Mouse (Mus musculus) heart, embryonic 15.5 days (tissue): ENCODE measurements around the gene Rgs4. TPM values are rescaled to one million over a fixed set of nuclear protein-coding genes. Genes with fewer than 3 reads are reported as not detected.

Experiments
- ATAC-seq: fragments of 200-750 bp; cut with Nextera tagmentation; replicated peaks from 2 replicates; pipeline ENCODE4 v1.8.0; 2017; ENCODE audit warnings: low read depth, moderate TSS enrichment; ENCODE audit not compliant: insufficient number of reproducible peaks, insufficient read depth, low FRiP score
- H3K27ac ChIP-seq: fragments of 300-500 bp; sonication (generic); 2 replicates; pipeline ENCODE4 v1.5.1; 2015; ENCODE audit warnings: mild to moderate bottlenecking, inconsistent platforms
- H3K27me3 ChIP-seq: fragments of 300-500 bp; sonication (generic); 2 replicates; pipeline ENCODE4 v1.6.1; 2015; ENCODE audit warnings: inconsistent platforms
- H3K36me3 ChIP-seq: fragments of 300-500 bp; sonication (generic); 2 replicates; pipeline ENCODE4 v1.6.1; 2015; ENCODE audit warnings: mild to moderate bottlenecking, inconsistent platforms
- H3K4me1 ChIP-seq: fragments of 300-500 bp; sonication (generic); replicated peaks from 2 replicates; pipeline ENCODE4 v1.6.1; 2015; ENCODE audit warnings: inconsistent platforms
- H3K4me2 ChIP-seq: fragments of 300-500 bp; sonication (generic); 2 replicates; pipeline ENCODE4 v1.6.1; 2015; ENCODE audit warnings: inconsistent platforms, mild to moderate bottlenecking, moderate library complexity
- H3K4me3 ChIP-seq: fragments of 300-500 bp; sonication (generic); 2 replicates; pipeline ENCODE4 v1.5.1; 2015; ENCODE audit warnings: mild to moderate bottlenecking, inconsistent platforms
- H3K9ac ChIP-seq: fragments of 300-500 bp; sonication (generic); 2 replicates; pipeline ENCODE4 v1.6.1; 2015; ENCODE audit warnings: mild to moderate bottlenecking, inconsistent platforms
- H3K9me3 ChIP-seq: fragments of 300-500 bp; sonication (generic); replicated peaks from 2 replicates; pipeline ENCODE4 v1.6.1; 2016; ENCODE audit warnings: inconsistent platforms
- WGBS: fragments of 180-500 bp; shearing (Covaris S2); methylation state at CpG from one replicate; pipeline ENCODE4 v1.1.7; 2015; ENCODE audit warnings: mixed read lengths; 5-methylcytosine and 5-hydroxymethylcytosine counted together
- polyA plus RNA-seq: library from polyadenylated mRNA; unstranded; fragments of >200 nt; fragmentation: Nextera tagmentation; extraction: Ambion mirVana; gene quantifications from 2 replicates; pipeline ENCODE4 v1.2.1, GENCODE M21; 2015

Gene Rgs4
- 4.6 and 12.9 TPM in 2 replicates for polyA plus RNA-seq

DNA sequence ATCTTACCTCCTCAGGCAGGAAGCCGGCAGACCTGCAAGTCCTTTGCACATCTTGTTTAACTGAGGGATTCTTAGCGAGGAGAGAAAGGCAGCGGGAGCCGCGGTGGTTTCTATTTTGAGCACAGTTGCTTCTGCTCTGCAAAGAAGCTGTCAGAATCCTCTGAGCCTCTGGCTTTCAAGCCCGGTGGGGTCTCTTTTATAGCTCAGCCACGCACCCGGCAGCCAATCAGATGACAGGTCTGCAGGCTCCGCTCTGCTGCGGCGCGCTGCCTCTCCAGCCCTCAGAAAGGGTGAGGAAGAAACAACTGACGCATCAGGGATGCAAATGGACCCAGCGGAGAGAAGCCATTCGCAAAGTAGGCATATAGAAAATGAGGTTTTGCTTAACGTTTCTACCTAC, at the start of gene Rgs4:
Rgs4 (minus strand) TSS at position 170 of the 400 bp plus-strand sequence.
- 0% methylated on average over 16 of the region's 16 CpGs for whole genome bisulfite sequencing
- peak within 1 kb of the TSS; percentile 19; the same call in 1 of the 2 replicates for H3K9ac ChIP-seq
- ATAC-seq, result peak; percentile 85

GRCm38 (mm10) chr1:169792437-169792836, 45.0 kb upstream of the Rgs4 start:
- H3K9ac ChIP-seq, result no peak overlapping the region
- no peaks in the 10 kb centered on the region for H3K36me3 ChIP-seq
- H3K4me2 ChIP-seq, result no peak overlapping the region
- no peak overlapping the region for H3K27ac ChIP-seq
- H3K9me3 ChIP-seq, result no peaks in the 10 kb centered on the region
- 78% methylated on average over 5 of the region's 5 CpGs for WGBS
- no peak for ATAC-seq
- H3K4me1 ChIP-seq, result no peaks in the 10 kb centered on the region
- no peak overlapping the region for H3K4me3 ChIP-seq
- no peaks in the 10 kb centered on the region for H3K27me3 ChIP-seq

More for the DNA sequence above, at the start of gene Rgs4:
- H3K4me3 ChIP-seq, result peak within 1 kb of the TSS; percentile 44
- H3K4me1 ChIP-seq, result peaks cover 7% of the 10 kb centered on the region
- H3K9me3 ChIP-seq, result no peaks in the 10 kb centered on the region
- H3K27me3 ChIP-seq, result peaks cover 26% of the 10 kb centered on the region; the same call in 1 of the 2 replicates
- no peak within 1 kb of the TSS for H3K27ac ChIP-seq
- no peaks in the 10 kb centered on the region for H3K36me3 ChIP-seq
- peak within 1 kb of the TSS; percentile 67 for H3K4me2 ChIP-seq

DNA sequence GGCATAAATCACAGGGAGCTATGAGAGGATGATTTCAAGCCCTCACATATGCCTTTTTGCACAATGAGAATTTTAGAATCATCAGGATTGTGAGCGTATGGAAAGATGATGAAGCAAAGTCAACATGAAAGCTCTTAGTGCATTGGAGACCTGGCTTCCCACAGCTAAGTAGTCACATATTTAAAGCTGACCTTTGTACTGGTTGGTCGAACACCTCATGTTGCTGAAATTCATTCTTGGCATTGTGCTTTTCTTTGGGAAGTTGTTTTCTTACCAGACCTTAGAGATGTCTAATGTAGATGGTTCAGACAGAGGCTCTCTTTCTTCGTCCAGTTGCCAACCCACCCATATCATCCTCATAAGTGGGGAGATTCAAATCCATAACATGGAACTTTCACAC, 38.5 kb upstream of the Rgs4 start:
- H3K4me1 ChIP-seq, result no peaks in the 10 kb centered on the region
- ATAC-seq, result no peak
- H3K36me3 ChIP-seq, result no peaks in the 10 kb centered on the region
- H3K4me2 ChIP-seq, result no peak overlapping the region
- H3K27me3 ChIP-seq, result no peaks in the 10 kb centered on the region
- 79% methylated on average over 3 of the region's 3 CpGs for WGBS
- H3K27ac ChIP-seq, result no peak overlapping the region
- H3K9ac ChIP-seq, result no peak overlapping the region
- no peaks in the 10 kb centered on the region for H3K9me3 ChIP-seq
- H3K4me3 ChIP-seq, result no peak overlapping the region

- Histone ChIP-seq H3K4me3 (no peak overlapping the region), H3K27ac (no peak overlapping the region), H3K9ac (no peak overlapping the region), H3K27me3 (no peaks in the 10 kb centered on the region), H3K4me2 (no peak overlapping the region), H3K9me3 (no peaks in the 10 kb centered on the region), H3K36me3 (no peaks in the 10 kb centered on the region), H3K4me1 (no peaks in the 10 kb centered on the region)
- no peak for ATAC-seq
- WGBS, result 67% methylated on average over 7 of the region's 7 CpGs
Measured at GRCm38 (mm10) chr1:169776566-169776965, 29.1 kb upstream of the Rgs4 start.

GRCm38 (mm10) chr1:169764619-169764955, 17.1 kb upstream of the Rgs4 start:
- Histone ChIP-seq H3K36me3 (no peaks in the 10 kb centered on the region), H3K9me3 (no peaks in the 10 kb centered on the region), H3K4me2 (no peak overlapping the region), H3K27me3 (no peaks in the 10 kb centered on the region), H3K4me1 (no peaks in the 10 kb centered on the region), H3K9ac (no peak overlapping the region), H3K4me3 (no peak overlapping the region), H3K27ac (no peak overlapping the region)
- ATAC-seq, result no peak
- 73% methylated on average over 2 of the region's 2 CpGs for WGBS

GRCm38 (mm10) chr1:169763858-169764618, 16.6 kb upstream of the Rgs4 start:
- H3K27me3 ChIP-seq, result no peaks in the 10 kb centered on the region
- H3K36me3 ChIP-seq, result no peaks in the 10 kb centered on the region
- no peaks in the 10 kb centered on the region for H3K9me3 ChIP-seq
- H3K27ac ChIP-seq, result no peak overlapping the region
- no peak for ATAC-seq
- no peak overlapping the region for H3K9ac ChIP-seq
- no peak overlapping the region for H3K4me2 ChIP-seq
- H3K4me3 ChIP-seq, result no peak overlapping the region
- no peaks in the 10 kb centered on the region for H3K4me1 ChIP-seq
- WGBS, result 85% methylated on average over 9 of the region's 9 CpGs

DNA sequence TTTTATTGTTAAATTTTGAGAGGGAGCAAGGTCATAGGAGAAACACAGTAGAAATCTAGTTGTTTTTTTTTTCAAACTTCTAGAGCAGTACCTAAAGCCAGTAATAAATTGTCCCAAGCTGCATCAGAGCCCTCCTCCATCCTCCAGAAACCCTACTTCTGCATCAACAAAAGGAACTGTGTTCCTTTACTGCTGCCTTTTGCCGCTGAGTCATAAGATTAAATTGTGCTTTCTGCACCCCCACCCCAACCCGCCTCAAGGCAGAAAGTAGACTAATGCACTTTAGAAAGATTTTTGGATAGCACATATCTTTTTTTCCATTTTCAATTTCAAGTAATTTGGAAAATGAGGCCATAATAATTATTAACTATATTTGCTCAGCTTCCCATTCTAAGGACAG, 15.1 kb upstream of the Rgs4 start:
- no peaks in the 10 kb centered on the region for H3K9me3 ChIP-seq
- 80% methylated on average over 2 of the region's 2 CpGs for WGBS
- no peaks in the 10 kb centered on the region for H3K27me3 ChIP-seq
- no peaks in the 10 kb centered on the region for H3K36me3 ChIP-seq
- no peak overlapping the region for H3K4me3 ChIP-seq
- no peaks in the 10 kb centered on the region for H3K4me1 ChIP-seq
- no peak overlapping the region for H3K27ac ChIP-seq
- H3K9ac ChIP-seq, result no peak overlapping the region
- ATAC-seq, result no peak
- no peak overlapping the region for H3K4me2 ChIP-seq

DNA sequence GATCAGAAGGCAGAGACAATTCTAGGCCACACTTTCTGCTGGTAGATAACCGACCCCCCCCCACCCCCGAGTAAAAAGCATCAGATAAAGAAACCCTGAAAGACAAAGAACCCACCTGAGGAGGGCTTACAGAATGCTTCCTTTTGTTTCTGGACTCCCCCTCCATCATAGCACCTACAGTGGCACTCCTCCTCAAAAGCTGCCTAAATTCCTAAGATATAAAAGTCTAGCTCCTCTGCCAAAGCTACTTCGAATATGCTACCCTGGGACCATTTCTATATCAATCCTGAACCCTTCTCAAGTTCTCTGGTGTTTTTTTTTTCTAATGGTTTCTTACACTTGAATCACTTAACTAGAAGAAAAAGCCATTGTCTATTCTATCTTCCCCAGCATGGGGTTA, 9.1 kb upstream of the Rgs4 start:
- ATAC-seq, result no peak

DNA sequence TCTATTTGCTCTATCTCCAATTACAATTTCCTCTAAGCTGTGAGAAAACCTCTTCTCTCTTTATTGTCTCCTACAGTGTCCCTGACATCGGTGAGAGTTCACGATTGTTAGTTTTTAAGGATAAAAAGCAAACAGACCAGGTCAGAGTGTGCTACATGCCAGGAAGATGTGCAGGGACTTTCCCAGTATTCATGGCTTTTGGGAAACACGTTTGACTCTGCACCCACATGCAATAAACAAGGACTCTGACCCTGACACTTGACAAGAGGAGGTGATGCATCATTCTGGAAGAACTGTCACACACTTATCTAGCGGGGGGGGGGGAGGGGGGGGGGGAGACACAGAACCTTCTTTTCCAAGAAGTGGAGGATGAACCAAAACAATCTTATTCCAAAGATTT, 5.0 kb upstream of the Rgs4 start:
- no peak overlapping the region for H3K4me3 ChIP-seq
- WGBS, result 33% methylated on average over 3 of the region's 4 CpGs
- H3K27me3 ChIP-seq, result peaks cover 19% of the 10 kb centered on the region; the same call in 1 of the 2 replicates
- ATAC-seq, result no peak
- H3K4me1 ChIP-seq, result peaks cover 3% of the 10 kb centered on the region
- no peak overlapping the region for H3K27ac ChIP-seq
- no peaks in the 10 kb centered on the region for H3K9me3 ChIP-seq
- H3K9ac ChIP-seq, result no peak overlapping the region
- no peak overlapping the region for H3K4me2 ChIP-seq
- no peaks in the 10 kb centered on the region for H3K36me3 ChIP-seq

More for the DNA sequence above, 9.1 kb upstream of the Rgs4 start:
- H3K36me3 ChIP-seq, result no peaks in the 10 kb centered on the region
- WGBS, result 26% methylated on average over 3 of the region's 3 CpGs
- H3K4me1 ChIP-seq, result no peaks in the 10 kb centered on the region
- H3K9ac ChIP-seq, result no peak overlapping the region
- no peak overlapping the region for H3K27ac ChIP-seq
- no peaks in the 10 kb centered on the region for H3K27me3 ChIP-seq
- H3K9me3 ChIP-seq, result no peaks in the 10 kb centered on the region
- no peak overlapping the region for H3K4me2 ChIP-seq
- no peak overlapping the region for H3K4me3 ChIP-seq

DNA sequence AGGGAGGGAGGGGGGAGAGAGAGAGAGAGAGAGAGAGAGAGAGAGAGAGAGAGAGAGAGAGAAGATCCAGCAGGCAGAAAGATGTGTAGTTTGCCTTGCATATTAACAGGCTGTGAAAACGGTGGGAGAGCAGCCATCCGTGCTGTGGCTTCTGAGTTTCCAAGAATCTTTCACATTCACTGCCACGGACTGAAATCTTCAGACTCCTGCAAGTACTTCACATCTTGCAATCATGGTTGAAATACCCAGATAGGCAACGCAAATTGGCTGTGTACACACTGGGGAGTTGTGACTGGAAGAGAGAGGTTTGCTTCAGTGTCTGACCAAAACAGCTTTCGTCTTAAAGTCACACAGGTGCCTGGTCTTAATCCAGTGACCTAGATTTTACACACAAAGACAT, 997 bp upstream of the Rgs4 start:
- Histone ChIP-seq H3K27ac (no peak overlapping the region), H3K36me3 (no peaks in the 10 kb centered on the region), H3K27me3 (peaks cover 26% of the 10 kb centered on the region; the same call in 1 of the 2 replicates), H3K9me3 (no peaks in the 10 kb centered on the region), H3K4me1 (peaks cover 7% of the 10 kb centered on the region), H3K4me3 (no peak overlapping the region), H3K4me2 (no peak overlapping the region), H3K9ac (no peak overlapping the region)
- WGBS, result 51% methylated on average over 5 of the region's 5 CpGs
- ATAC-seq, result no peak

GRCm38 (mm10) chr1:169747902-169748301, 460 bp upstream of the Rgs4 start:
- no peak overlapping the region for H3K9ac ChIP-seq
- peaks cover 7% of the 10 kb centered on the region for H3K4me1 ChIP-seq
- no peaks in the 10 kb centered on the region for H3K36me3 ChIP-seq
- H3K4me2 ChIP-seq, result peak overlapping the region; percentile 67
- H3K27me3 ChIP-seq, result peaks cover 26% of the 10 kb centered on the region; the same call in 1 of the 2 replicates
- H3K27ac ChIP-seq, result no peak overlapping the region
- WGBS, result 45% methylated on average over 6 of the region's 6 CpGs
- H3K4me3 ChIP-seq, result peak overlapping the region; percentile 44
- no peak for ATAC-seq
- no peaks in the 10 kb centered on the region for H3K9me3 ChIP-seq

GRCm38 (mm10) chr1:169741147-169741546, 6.3 kb downstream of the Rgs4 start:
- no peak overlapping the region for H3K4me2 ChIP-seq
- 86% methylated on average over 5 of the region's 5 CpGs for WGBS
- H3K4me1 ChIP-seq, result no peaks in the 10 kb centered on the region
- H3K27me3 ChIP-seq, result no peaks in the 10 kb centered on the region
- H3K27ac ChIP-seq, result no peak overlapping the region
- no peak overlapping the region for H3K9ac ChIP-seq
- no peak overlapping the region for H3K4me3 ChIP-seq
- H3K36me3 ChIP-seq, result no peaks in the 10 kb centered on the region
- H3K9me3 ChIP-seq, result no peaks in the 10 kb centered on the region
- ATAC-seq, result no peak
